Mouse (Mus musculus) CH12.LX (cell line): ENCODE measurements around the gene Trmt10b. TPM values are rescaled to one million over a fixed set of nuclear protein-coding genes. Genes with fewer than 3 reads are reported as not detected.

ENCODE experiments used
- DNase-seq: peaks from one replicate; pipeline ENCODE4 v3.0.0-alpha.2; 2013; ENCODE audit errors: extremely low read depth
- H3K27ac ChIP-seq: 2 replicates; pipeline ENCODE4 v1.5.1; 2012; ENCODE audit warnings: low read depth, mild to moderate bottlenecking, control low read depth, moderate library complexity; ENCODE audit not compliant: insufficient read depth
- H3K27me3 ChIP-seq: replicated peaks from 2 replicates; pipeline ENCODE3; 2012; ENCODE audit warnings: inconsistent platforms
- H3K36me3 ChIP-seq, 2 experiments: replicated peaks in 1 of 2; 2 replicates each; pipeline versions ENCODE3 to v1.6.1; 2012; ENCODE audit warnings: inconsistent platforms in 1 of 2, low read length in 1 of 2, mild to moderate bottlenecking in 1 of 2, mixed read lengths in 1 of 2, moderate library complexity in 1 of 2; ENCODE audit not compliant: control insufficient read depth in 1 of 2, insufficient read depth in 1 of 2
- H3K4me1 ChIP-seq, 2 experiments: 2 replicates each; pipeline ENCODE4 v1.6.1; 2012; ENCODE audit warnings: inconsistent platforms in 1 of 2, moderate library complexity in 1 of 2; ENCODE audit not compliant: insufficient read depth in 2 of 2, control insufficient read depth in 1 of 2
- H3K4me2 ChIP-seq: 2 replicates; pipeline ENCODE4 v1.6.1; 2012; ENCODE audit warnings: low read depth, mild to moderate bottlenecking, control low read depth; ENCODE audit not compliant: poor library complexity, insufficient read depth, severe bottlenecking
- H3K4me3 ChIP-seq, 3 experiments: fragments of 150-350 bp in 1 of 3; sonication (generic) in 1 of 3; replicated peaks in 1 of 3; 2 replicates each; pipeline versions ENCODE3 to v1.5.1; 2011 to 2012; ENCODE audit warnings: low read depth in 2 of 3, low read length in 2 of 3, mild to moderate bottlenecking in 2 of 3, moderate library complexity in 2 of 3, control low read depth in 1 of 3, improper control_type of control experiment in 1 of 3, inconsistent platforms in 1 of 3, mixed read lengths in 1 of 3; ENCODE audit not compliant: poor library complexity in 1 of 3
- H3K79me2 ChIP-seq: replicated peaks from 2 replicates; pipeline ENCODE4 v1.6.1; 2012; ENCODE audit warnings: mild to moderate bottlenecking, moderate library complexity; ENCODE audit not compliant: control insufficient read depth, poor library complexity, insufficient read depth, severe bottlenecking; ENCODE audit errors: extremely low read depth
- H3K9ac ChIP-seq: 2 replicates; pipeline ENCODE4 v1.6.1; 2012; ENCODE audit warnings: low read depth, mild to moderate bottlenecking, control low read depth, moderate library complexity; ENCODE audit not compliant: insufficient read depth
- H3K9me3 ChIP-seq: replicated peaks from 2 replicates; pipeline ENCODE3; 2012; ENCODE audit warnings: low read length, inconsistent platforms, mixed read lengths
- BHLHE40 ChIP-seq: IDR thresholded peaks from 2 replicates; pipeline ENCODE4 v1.6.1; 2011; ENCODE audit warnings: mild to moderate bottlenecking, low read depth, low read length, improper control_type of control experiment
- CHD1 ChIP-seq: IDR thresholded peaks from 2 replicates; pipeline ENCODE4 v1.6.1; 2012; ENCODE audit warnings: low read depth, low read length, improper control_type of control experiment, inconsistent platforms
- CTCF ChIP-seq, 2 experiments: IDR thresholded peaks in 1 of 2; conservative IDR thresholded peaks in 1 of 2; 2 replicates each; pipeline ENCODE4 v1.5.1; 2011 to 2012; ENCODE audit warnings: low read depth in 2 of 2, low read length in 2 of 2, improper control_type of control experiment in 1 of 2, inconsistent platforms in 1 of 2, mild to moderate bottlenecking in 1 of 2, moderate library complexity in 1 of 2
- E2F4 ChIP-seq: IDR thresholded peaks from 2 replicates; pipeline ENCODE4 v1.6.1; 2011; ENCODE audit warnings: low read depth, low read length, improper control_type of control experiment; ENCODE audit not compliant: insufficient replicate concordance
- ELF1 ChIP-seq: IDR thresholded peaks from 2 replicates; pipeline ENCODE4 v1.6.1; 2014; ENCODE audit warnings: low read depth, mild to moderate bottlenecking, inconsistent platforms, low read length, improper control_type of control experiment
- EP300 ChIP-seq: IDR thresholded peaks from 2 replicates; pipeline ENCODE4 v1.6.1; 2011; ENCODE audit warnings: low read length, improper control_type of control experiment
- ETS1 ChIP-seq: conservative IDR thresholded peaks from 2 replicates; pipeline ENCODE4 v1.6.1; 2012; ENCODE audit warnings: low read depth, mild to moderate bottlenecking, inconsistent platforms, low read length, improper control_type of control experiment, moderate library complexity
- GABPA ChIP-seq: IDR thresholded peaks from 2 replicates; pipeline ENCODE4 v1.6.1; 2012; ENCODE audit warnings: low read depth, low read length, improper control_type of control experiment, inconsistent platforms; ENCODE audit not compliant: insufficient replicate concordance
- HCFC1 ChIP-seq: IDR thresholded peaks from 2 replicates; pipeline ENCODE4 v1.6.1; 2012; ENCODE audit warnings: low read depth, mild to moderate bottlenecking, inconsistent platforms, low read length, improper control_type of control experiment
- IRF4 ChIP-seq: IDR thresholded peaks from 2 replicates; pipeline ENCODE4 v1.6.1; 2014; ENCODE audit warnings: low read depth, mild to moderate bottlenecking, inconsistent platforms, low read length, improper control_type of control experiment
- MAZ ChIP-seq: IDR thresholded peaks from 2 replicates; pipeline ENCODE4 v1.6.1; 2012; ENCODE audit warnings: low read depth, mild to moderate bottlenecking, inconsistent platforms, low read length, improper control_type of control experiment, moderate library complexity
- MEF2A ChIP-seq: IDR thresholded peaks from 2 replicates; pipeline ENCODE4 v1.6.1; 2014; ENCODE audit warnings: low read depth, mild to moderate bottlenecking, inconsistent platforms, low read length, improper control_type of control experiment, borderline replicate concordance
- NRF1 ChIP-seq: IDR thresholded peaks from 2 replicates; pipeline ENCODE4 v1.6.1; 2014; ENCODE audit warnings: low read depth, mild to moderate bottlenecking, inconsistent platforms, low read length, improper control_type of control experiment, moderate library complexity
- PAX5 ChIP-seq: IDR thresholded peaks from 2 replicates; pipeline ENCODE4 v1.6.1; 2012; ENCODE audit warnings: low read length, inconsistent platforms, mixed read lengths
- POLR2A ChIP-seq: IDR thresholded peaks from 2 replicates; pipeline ENCODE4 v1.6.1; 2011; ENCODE audit warnings: low read depth, mild to moderate bottlenecking, improper control_type of control experiment, low read length
- POLR2AphosphoS2 ChIP-seq: IDR thresholded peaks from 2 replicates; pipeline ENCODE4 v1.6.1; 2011; ENCODE audit warnings: low read depth, low read length, improper control_type of control experiment
- RAD21 ChIP-seq: IDR thresholded peaks from 2 replicates; pipeline ENCODE4 v1.6.1; 2011; ENCODE audit warnings: low read depth, mild to moderate bottlenecking, low read length, improper control_type of control experiment, moderate library complexity
- RCOR1 ChIP-seq: conservative IDR thresholded peaks from 2 replicates; pipeline ENCODE4 v1.6.1; 2012; ENCODE audit warnings: low read depth, mild to moderate bottlenecking, inconsistent platforms, low read length, improper control_type of control experiment
- SIN3A ChIP-seq: IDR thresholded peaks from 2 replicates; pipeline ENCODE4 v1.6.1; 2012; ENCODE audit warnings: low read length, improper control_type of control experiment, inconsistent platforms
- SMC3 ChIP-seq: IDR thresholded peaks from 2 replicates; pipeline ENCODE4 v1.6.1; 2011; ENCODE audit warnings: low read depth, low read length, improper control_type of control experiment
- TBP ChIP-seq: conservative IDR thresholded peaks from 2 replicates; pipeline ENCODE4 v1.6.1; 2011; ENCODE audit warnings: low read depth, low read length, improper control_type of control experiment
- USF1 ChIP-seq: IDR thresholded peaks from 2 replicates; pipeline ENCODE4 v1.6.1; 2014; ENCODE audit warnings: low read depth, mild to moderate bottlenecking, inconsistent platforms, low read length, improper control_type of control experiment
- ZC3H11A ChIP-seq: IDR thresholded peaks from 2 replicates; pipeline ENCODE4 v1.6.1; 2012; ENCODE audit warnings: low read depth, mild to moderate bottlenecking, inconsistent platforms, low read length, improper control_type of control experiment
- ZKSCAN1 ChIP-seq: IDR thresholded peaks from 2 replicates; pipeline ENCODE4 v1.6.1; 2012; ENCODE audit warnings: low read depth, inconsistent platforms, low read length, improper control_type of control experiment, borderline replicate concordance
- ZMIZ1 ChIP-seq: IDR thresholded peaks from 2 replicates; pipeline ENCODE4 v1.6.1; 2012; ENCODE audit warnings: low read depth, mild to moderate bottlenecking, inconsistent platforms, low read length, improper control_type of control experiment
- dilution Hi-C: fragments of 300-500 bp; cut with MboI; formaldehyde crosslinking; loops from 2 replicates; pipeline ENCODE4 v1.14.3; 2020; ENCODE audit warnings: low sequenced_read_pairs; ENCODE audit not compliant: extremely low pct_unique_long_range_greater_than_20kb, extremely low pct_ligation_motif_present
- in situ Hi-C: fragments of 300-500 bp; cut with MboI; formaldehyde crosslinking; loops from 3 replicates; pipeline ENCODE4 v1.14.3; 2019; ENCODE audit warnings: low sequenced_read_pairs, low pct_ligation_motif_present, low pct_unique_long_range_greater_than_20kb, mixed read lengths
- polyA plus RNA-seq: library from polyadenylated mRNA; unstranded; fragments of >175 nt; gene quantifications from 2 replicates; pipeline ENCODE4 v1.2.1, GENCODE M21; 2012; ENCODE audit warnings: low read depth; ENCODE audit not compliant: insufficient read length
- total RNA-seq, 2 experiments: library from RNA; depleted of rRNA; stranded (reverse); fragments of 300-350 nt in 1 of 2; fragments of >200 nt in 1 of 2; gene quantifications; 2 replicates each; pipeline ENCODE4 v1.2.3; 2012 to 2014

The Trmt10b gene
- total and polyA plus RNA-seq, 3 experiments = 7.6 to 13.4 (median 9.5) TPM

DNA sequence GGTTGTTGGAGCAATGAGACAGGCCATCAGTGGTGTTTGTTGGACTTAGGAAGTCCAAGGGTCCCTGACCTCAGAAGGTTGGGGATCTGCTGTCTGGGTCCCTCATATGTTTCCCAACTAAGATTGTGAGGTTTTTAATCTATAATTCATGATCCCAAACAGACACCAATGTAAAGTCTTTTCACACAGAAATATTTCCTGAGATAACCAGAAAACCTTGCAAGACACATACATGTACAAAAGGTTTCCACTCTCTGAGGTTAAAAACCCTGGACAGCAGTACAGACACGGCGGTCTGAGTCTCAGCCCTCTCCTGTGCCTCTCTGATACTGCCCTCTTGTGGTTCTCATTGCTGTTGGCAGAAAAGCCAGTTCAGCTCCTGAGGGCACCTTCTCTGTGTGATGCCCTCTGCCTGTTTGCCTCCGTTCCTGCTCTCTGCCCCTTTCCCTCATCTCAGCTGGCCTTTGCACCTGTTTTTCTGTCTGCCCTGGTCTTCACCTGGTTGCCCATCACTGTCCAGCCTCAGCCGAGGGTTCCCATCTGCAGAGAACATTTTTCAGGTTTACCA lies 16.9 kb upstream of the Trmt10b start (continued):
- TF ChIP-seq MEF2A = no peak
- peak; percentile 94 for TF ChIP-seq ZC3H11A
- no peak for TF ChIP-seq GABPA
- TF ChIP-seq EP300 = no peak

DNA sequence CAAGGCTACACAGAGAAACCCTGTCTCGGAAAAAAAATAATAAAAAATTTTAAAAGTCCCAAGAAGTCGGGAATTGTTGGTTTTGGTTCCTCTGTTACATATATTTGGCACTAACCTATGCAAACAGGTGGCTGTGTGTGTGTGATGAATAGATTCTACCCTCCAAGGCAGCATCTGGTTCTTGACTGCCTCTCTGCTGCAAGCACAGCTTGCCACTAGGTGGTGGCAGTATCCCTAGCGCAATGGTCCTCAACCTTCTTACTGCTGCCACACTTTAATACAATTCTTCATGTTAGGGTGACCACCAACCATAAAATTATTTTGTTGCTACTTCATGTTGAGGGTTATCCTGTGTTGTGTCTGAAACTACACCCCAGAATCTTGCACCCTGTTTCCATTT lies 10.6 kb upstream of the Trmt10b start:
- no peaks in the 10 kb centered on the region for H3K36me3 ChIP-seq
- H3K4me2 ChIP-seq = no peak overlapping the region
- peaks cover 0 to 5% of the 10 kb centered on the region in 2 experiments; a peak in 1 of 4 replicates for H3K4me1 ChIP-seq
- H3K27ac ChIP-seq = no peak overlapping the region
- TF ChIP-seq PAX5 (no peak), POLR2A (no peak), ELF1 (no peak), RCOR1 (no peak), E2F4 (no peak), ETS1 (no peak), IRF4 (no peak), HCFC1 (no peak), CTCF (conservative IDR thresholded peaks at IDR 0.05 in 1 of 2, IDR thresholded peaks at IDR 0.05 in 1 of 2; ENCODE audit: low read depth in 2 of 2, low read length in 2 of 2) (peak; percentile 20 to 80; a peak in 2 of 4 replicates), ZC3H11A (no peak), NRF1 (no peak), POLR2AphosphoS2 (no peak), ZKSCAN1 (no peak), SMC3 (peak; percentile 71), TBP (no peak), SIN3A (no peak), USF1 (no peak), RAD21 (peak; percentile 74), MEF2A (no peak), GABPA (no peak), BHLHE40 (no peak), MAZ (no peak), CHD1 (no peak), ZMIZ1 (no peak)
- dilution Hi-C loops (no loop called here), in situ Hi-C loops (loop anchor here (25.0 kb wide), 1 partner anchor 501 kb away; the partner anchor contains the start of gene Aldh1b1)
- peaks cover 3% of the 10 kb centered on the region for H3K27me3 ChIP-seq
- H3K4me3 ChIP-seq = no peak overlapping the region
- no peaks in the 10 kb centered on the region for H3K9me3 ChIP-seq
- H3K9ac ChIP-seq = no peak overlapping the region
- DNase-seq = no peak
- no peaks in the 10 kb centered on the region for H3K79me2 ChIP-seq
